Mouse (Mus musculus) neural tube, embryonic 14.5 days (tissue): Measurements from ENCODE around the gene Cnksr3. TPM values are rescaled to one million over a fixed set of nuclear protein-coding genes. Genes with fewer than 3 reads are reported as not detected.

Experiments
- ATAC-seq: fragments of 200-750 bp; cut with Nextera tagmentation; 2 replicates; pipeline ENCODE4 v1.8.0; 2017; ENCODE audit warnings: low read depth, mild to moderate bottlenecking, moderate TSS enrichment, moderate library complexity
- H3K27ac ChIP-seq: fragments of 300-500 bp; sonication (generic); 2 replicates; pipeline ENCODE4 v1.5.1; 2014; ENCODE audit warnings: low read depth, mild to moderate bottlenecking, control low read depth, low read length, moderate library complexity, mixed read lengths
- H3K27me3 ChIP-seq: fragments of 300-500 bp; sonication (generic); 2 replicates; pipeline ENCODE4 v1.6.1; 2014; ENCODE audit warnings: low read length; ENCODE audit not compliant: control insufficient read depth, insufficient read depth
- H3K36me3 ChIP-seq: fragments of 300-500 bp; sonication (generic); 2 replicates; pipeline ENCODE4 v1.6.1; 2014; ENCODE audit warnings: low read length, mixed read lengths; ENCODE audit not compliant: control insufficient read depth, insufficient read depth
- H3K4me1 ChIP-seq: fragments of 300-500 bp; sonication (generic); 2 replicates; pipeline ENCODE4 v1.6.1; 2014; ENCODE audit warnings: low read length; ENCODE audit not compliant: control insufficient read depth, insufficient read depth
- H3K4me2 ChIP-seq: fragments of 300-500 bp; sonication (generic); 2 replicates; pipeline ENCODE4 v1.6.1; 2014; ENCODE audit warnings: mild to moderate bottlenecking, low read depth, low read length, control low read depth
- H3K4me3 ChIP-seq: fragments of 300-500 bp; sonication (generic); 2 replicates; pipeline ENCODE4 v1.5.1; 2014; ENCODE audit warnings: low read depth, low read length, control low read depth, mixed read lengths
- H3K9ac ChIP-seq: fragments of 300-500 bp; sonication (generic); replicated peaks from 2 replicates; pipeline ENCODE4 v1.6.1; 2014; ENCODE audit warnings: low read depth, mild to moderate bottlenecking, control low read depth, low read length, mixed read lengths
- H3K9me3 ChIP-seq: fragments of 300-500 bp; sonication (generic); 2 replicates; pipeline ENCODE4 v1.6.1; 2016; ENCODE audit warnings: low read length; ENCODE audit not compliant: control insufficient read depth
- WGBS: fragments of 180-500 bp; shearing (Covaris S2); extraction: QIAGEN DNeasy Blood & Tissue Kit; methylation state at CpG from one replicate; pipeline ENCODE4 v1.1.7; 2014; 5-methylcytosine and 5-hydroxymethylcytosine counted together
- polyA plus RNA-seq: library from polyadenylated mRNA; unstranded; fragments of >200 nt; fragmentation: Nextera tagmentation; extraction: Ambion mirVana; gene quantifications from 2 replicates; pipeline ENCODE4 v1.2.1, GENCODE M21; 2014

Gene Cnksr3
- polyA plus RNA-seq, 1 experiment from 2014 or later = 1.0 TPM

DNA sequence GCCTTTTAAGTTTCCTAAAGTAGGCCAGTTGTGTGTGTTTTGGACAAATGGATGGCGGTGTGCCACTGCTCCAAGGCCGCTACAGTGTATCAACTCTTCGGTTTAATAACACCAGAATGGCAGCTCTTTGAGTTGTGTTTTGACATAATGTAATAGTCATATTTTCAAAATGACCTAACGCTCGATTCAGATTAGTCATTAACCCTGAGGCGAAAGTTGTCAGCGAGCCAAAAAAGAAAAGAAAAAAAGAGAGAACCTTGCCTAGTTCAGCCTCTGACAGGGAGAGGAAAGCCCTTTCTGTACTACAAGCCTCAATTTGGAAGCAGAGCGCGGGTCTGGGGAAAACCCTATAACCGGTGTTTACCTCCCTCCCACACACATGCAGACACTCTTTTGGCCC is 500 bp upstream of the Cnksr3 start:
- no peaks in the 10 kb centered on the region for H3K9me3 ChIP-seq
- peak overlapping the region; percentile 98 for H3K4me2 ChIP-seq
- ATAC-seq = peak; percentile 21; the same call in 1 of the 2 replicates
- peak overlapping the region; percentile 66; the same call in 1 of the 2 replicates for H3K27ac ChIP-seq
- H3K36me3 ChIP-seq = no peaks in the 10 kb centered on the region
- no peaks in the 10 kb centered on the region for H3K4me1 ChIP-seq
- H3K27me3 ChIP-seq = no peaks in the 10 kb centered on the region; the same call in 1 of the 2 replicates
- H3K9ac ChIP-seq = peak overlapping the region; percentile 37
- H3K4me3 ChIP-seq = peak overlapping the region; percentile 71
- 25% methylated on average over 10 of the region's 10 CpGs for WGBS

DNA sequence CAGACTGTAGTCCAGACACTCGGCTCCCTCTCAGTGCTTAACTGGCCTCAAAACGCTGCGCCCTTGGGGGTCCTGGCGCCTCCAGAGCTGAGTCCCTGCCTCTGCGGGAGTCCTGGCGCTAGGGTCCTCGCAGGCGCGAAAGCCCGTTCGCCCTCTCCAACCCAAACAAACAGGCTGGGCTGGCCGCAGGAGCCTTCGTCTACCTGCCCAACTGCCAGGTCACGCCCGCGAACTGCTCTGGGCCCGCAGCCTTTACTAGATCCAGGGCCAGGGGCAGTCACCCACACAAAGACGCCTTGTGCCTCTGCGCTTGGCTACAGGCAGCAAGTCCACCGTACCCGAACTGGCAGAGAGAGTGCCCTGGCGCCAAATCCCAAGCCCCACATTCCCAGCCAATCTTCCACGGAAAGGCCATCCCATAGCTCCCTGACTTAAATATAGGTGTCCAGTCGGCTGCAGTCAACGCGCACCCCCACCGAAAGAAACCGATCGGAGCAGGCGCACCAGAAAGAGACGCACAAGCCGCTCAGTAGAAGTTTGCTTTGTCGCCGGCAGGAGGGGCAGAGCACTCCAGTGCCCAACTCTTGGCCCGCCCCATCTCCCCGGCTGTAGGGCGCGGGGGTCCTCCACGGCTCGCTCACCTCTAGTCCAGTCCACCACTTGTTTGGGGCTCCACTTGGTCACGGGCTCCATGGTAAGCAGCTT is 894 bp downstream of the Cnksr3 start:
- Histone ChIP-seq H3K9ac (peak overlapping the region; percentile 58), H3K27ac (peak overlapping the region; percentile 66; the same call in 1 of the 2 replicates), H3K4me1 (no peaks in the 10 kb centered on the region), H3K9me3 (no peaks in the 10 kb centered on the region), H3K27me3 (no peaks in the 10 kb centered on the region; the same call in 1 of the 2 replicates), H3K4me2 (peak overlapping the region; percentile 98), H3K36me3 (no peaks in the 10 kb centered on the region), H3K4me3 (peak overlapping the region; percentile 71)
- peak; percentile 87 for ATAC-seq
- WGBS = under 1% methylated on average over 41 of the region's 41 CpGs

DNA sequence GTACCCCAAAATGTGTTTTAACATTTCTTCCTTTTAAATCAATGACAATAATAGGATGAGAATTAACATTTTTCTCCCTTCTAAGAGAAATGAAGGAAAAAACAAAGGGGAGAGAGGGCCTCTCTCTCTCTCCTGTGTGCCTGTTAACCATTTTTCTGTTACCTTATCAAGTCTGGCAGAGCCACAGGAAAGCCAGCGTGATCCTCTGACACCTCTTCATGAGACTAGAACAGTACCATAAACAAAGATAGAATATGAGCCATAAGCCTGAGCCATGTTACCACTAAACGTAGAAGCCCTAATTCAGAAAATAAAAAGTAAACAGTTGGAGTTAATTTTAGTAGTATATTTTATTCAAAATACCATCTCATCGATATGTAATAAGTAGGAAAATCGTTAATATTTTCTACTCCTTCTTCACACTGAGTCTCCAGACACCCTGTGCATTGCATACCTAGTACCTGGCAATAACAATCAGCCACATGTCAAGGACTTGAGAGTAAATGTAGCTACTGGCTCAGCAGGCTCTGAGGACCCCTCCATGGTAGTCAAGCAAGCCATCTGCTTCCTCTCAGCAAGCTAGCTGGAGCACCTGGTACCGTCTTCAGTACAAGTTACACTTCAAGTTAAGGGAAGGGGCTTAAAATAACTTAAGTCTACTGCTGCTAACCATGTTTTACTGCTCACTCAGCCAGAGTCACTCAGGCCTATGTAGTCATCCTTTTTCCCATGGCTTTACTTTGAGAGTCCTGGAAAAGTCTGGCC is 2.2 kb downstream of the Cnksr3 start:
- no peaks in the 10 kb centered on the region for H3K4me1 ChIP-seq
- H3K9ac ChIP-seq = no peak overlapping the region
- no peak for ATAC-seq
- peak overlapping the region; percentile 98; the same call in 1 of the 2 replicates for H3K4me2 ChIP-seq
- H3K4me3 ChIP-seq = peak overlapping the region; percentile 71; the same call in 1 of the 2 replicates
- H3K27me3 ChIP-seq = no peaks in the 10 kb centered on the region; the same call in 1 of the 2 replicates
- H3K27ac ChIP-seq = no peak overlapping the region
- 72% methylated on average over 5 of the region's 5 CpGs for WGBS
- H3K9me3 ChIP-seq = no peaks in the 10 kb centered on the region
- H3K36me3 ChIP-seq = no peaks in the 10 kb centered on the region

DNA sequence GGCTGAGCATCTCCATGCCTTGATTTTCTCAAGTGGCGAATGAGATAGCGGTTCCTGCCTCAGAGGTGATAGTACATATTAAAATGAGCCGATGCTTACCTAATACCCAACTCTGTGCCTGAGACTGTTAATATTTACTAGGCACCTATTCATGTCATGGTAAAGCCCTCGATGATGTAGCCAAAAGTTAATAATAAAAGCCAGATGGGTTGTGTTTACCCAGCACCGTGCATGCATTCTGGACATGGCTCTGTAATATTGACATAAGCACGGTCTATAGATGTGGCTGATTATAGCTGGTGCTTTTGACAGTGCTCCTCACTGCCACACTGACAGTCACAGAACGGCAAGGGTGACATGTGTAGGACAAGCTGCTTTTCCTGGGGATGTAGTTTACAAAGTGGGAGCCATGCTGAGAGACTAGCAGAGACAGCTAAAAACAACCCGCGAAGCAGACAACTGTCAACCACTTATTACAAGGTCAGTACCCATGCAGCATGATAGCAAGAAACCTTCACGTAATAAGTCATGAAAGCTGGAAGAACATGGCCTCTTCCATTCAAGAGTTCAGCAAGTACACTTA is 3.1 kb downstream of the Cnksr3 start:
- no peak overlapping the region for H3K4me3 ChIP-seq
- WGBS = 84% methylated on average over 10 of the region's 10 CpGs
- H3K27ac ChIP-seq = no peak overlapping the region
- no peaks in the 10 kb centered on the region for H3K4me1 ChIP-seq
- no peak overlapping the region for H3K9ac ChIP-seq
- H3K4me2 ChIP-seq = no peak overlapping the region
- H3K36me3 ChIP-seq = no peaks in the 10 kb centered on the region
- H3K27me3 ChIP-seq = no peaks in the 10 kb centered on the region; the same call in 1 of the 2 replicates
- ATAC-seq = no peak
- no peaks in the 10 kb centered on the region for H3K9me3 ChIP-seq

DNA sequence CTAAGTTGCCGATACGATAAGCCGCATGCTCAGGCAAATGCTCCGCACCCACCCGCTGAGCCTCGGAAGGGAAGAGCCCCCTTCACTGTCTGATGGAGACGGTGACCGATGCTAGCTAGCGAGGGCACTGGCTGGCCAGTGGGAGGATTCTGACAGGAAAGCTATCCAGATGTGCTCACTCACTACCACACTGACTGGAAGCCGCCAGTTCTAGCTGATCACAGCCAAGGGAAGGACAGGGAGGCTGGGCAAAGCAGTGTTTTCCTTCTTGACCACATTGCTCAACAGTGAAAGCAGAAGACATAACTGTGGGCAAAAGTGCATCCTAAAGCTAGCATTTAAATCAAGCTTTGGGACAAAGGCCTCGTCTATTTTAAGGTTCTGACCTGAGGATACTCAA is 4.7 kb downstream of the Cnksr3 start:
- no peak overlapping the region for H3K4me2 ChIP-seq
- H3K4me3 ChIP-seq = no peak overlapping the region
- WGBS = 75% methylated on average over 11 of the region's 11 CpGs
- no peak overlapping the region for H3K9ac ChIP-seq
- no peak for ATAC-seq
- no peaks in the 10 kb centered on the region for H3K4me1 ChIP-seq
- H3K27ac ChIP-seq = no peak overlapping the region
- H3K27me3 ChIP-seq = no peaks in the 10 kb centered on the region; the same call in 1 of the 2 replicates
- H3K36me3 ChIP-seq = no peaks in the 10 kb centered on the region
- H3K9me3 ChIP-seq = no peaks in the 10 kb centered on the region

DNA sequence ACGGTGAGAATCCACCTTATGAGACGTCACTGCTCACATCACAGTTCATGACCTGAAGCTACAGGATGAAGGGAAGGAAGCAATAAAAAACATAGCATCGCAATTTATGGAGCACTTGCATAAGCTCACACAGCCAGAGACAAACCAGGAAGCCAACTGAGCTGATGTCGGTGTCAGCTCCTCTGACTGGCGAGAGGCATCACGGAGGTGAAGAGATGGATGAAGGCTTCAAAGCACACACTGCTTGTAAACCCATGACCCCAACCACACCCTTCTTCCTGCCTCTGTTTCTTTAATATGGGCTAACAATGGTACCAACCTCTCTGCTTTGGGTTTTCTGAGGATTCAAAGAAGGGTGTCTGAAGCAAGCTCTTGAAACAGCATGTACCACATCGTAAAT is 5.5 kb downstream of the Cnksr3 start:
- no peak for ATAC-seq
- H3K4me2 ChIP-seq = no peak overlapping the region
- no peak overlapping the region for H3K27ac ChIP-seq
- no peaks in the 10 kb centered on the region for H3K9me3 ChIP-seq
- WGBS = 70% methylated on average over 7 of the region's 7 CpGs
- H3K4me3 ChIP-seq = no peak overlapping the region
- H3K27me3 ChIP-seq = no peaks in the 10 kb centered on the region; the same call in 1 of the 2 replicates
- no peaks in the 10 kb centered on the region for H3K36me3 ChIP-seq
- no peaks in the 10 kb centered on the region for H3K4me1 ChIP-seq
- no peak overlapping the region for H3K9ac ChIP-seq

- no peaks in the 10 kb centered on the region for H3K36me3 ChIP-seq
- no peaks in the 10 kb centered on the region for H3K9me3 ChIP-seq
- H3K9ac ChIP-seq = no peak overlapping the region
- no peak overlapping the region for H3K27ac ChIP-seq
- H3K4me2 ChIP-seq = no peak overlapping the region
- ATAC-seq = no peak
- H3K27me3 ChIP-seq = no peaks in the 10 kb centered on the region
- H3K4me3 ChIP-seq = no peak overlapping the region
- WGBS = 86% methylated on average over 3 of the region's 3 CpGs
- no peaks in the 10 kb centered on the region for H3K4me1 ChIP-seq
Measured at GRCm38 (mm10) chr10:7205576-7205975, 6.5 kb downstream of the Cnksr3 start.

GRCm38 (mm10) chr10:7204953-7205352 is 7.1 kb downstream of the Cnksr3 start:
- Histone ChIP-seq H3K9ac (no peak overlapping the region), H3K27me3 (no peaks in the 10 kb centered on the region), H3K9me3 (no peaks in the 10 kb centered on the region), H3K36me3 (no peaks in the 10 kb centered on the region), H3K4me3 (no peak overlapping the region), H3K4me2 (no peak overlapping the region), H3K4me1 (no peaks in the 10 kb centered on the region), H3K27ac (no peak overlapping the region)
- WGBS = 95% methylated on average over 3 of the region's 3 CpGs
- ATAC-seq = no peak

- ATAC-seq = no peak
- Histone ChIP-seq H3K9ac (no peak overlapping the region), H3K36me3 (no peaks in the 10 kb centered on the region), H3K9me3 (no peaks in the 10 kb centered on the region), H3K27me3 (no peaks in the 10 kb centered on the region), H3K27ac (no peak overlapping the region), H3K4me1 (no peaks in the 10 kb centered on the region), H3K4me2 (no peak overlapping the region), H3K4me3 (no peak overlapping the region)
- 91% methylated on average over 9 of the region's 9 CpGs for WGBS
Measured at GRCm38 (mm10) chr10:7202576-7202975, 9.5 kb downstream of the Cnksr3 start.
